Mouse (Mus musculus) stomach, postnatal 0 days (tissue): ENCODE measurements at regions not wholly inside any gene's neighbourhood (a gene's known extent, or its start where the extent isn't known, plus 50 kb on each side); places are given as distances from the start of the nearest gene placed in this dataset.

Source experiments
- ATAC-seq: fragments of 200-750 bp; cut with Nextera tagmentation; 2 replicates; pipeline ENCODE4 v1.8.0; 2017; ENCODE audit not compliant: low FRiP score, low TSS enrichment
- DNase-seq: peaks from one replicate; pipeline ENCODE4 v3.0.0-alpha.2; 2016; ENCODE audit warnings: low spot score
- H3K27ac ChIP-seq: fragments of 300-500 bp; sonication (generic); replicated peaks from 2 replicates; pipeline ENCODE4 v1.5.1; 2014; ENCODE audit warnings: mild to moderate bottlenecking, control low read depth
- H3K27me3 ChIP-seq: fragments of 300-500 bp; sonication (generic); 2 replicates; pipeline ENCODE4 v1.6.1; 2014; ENCODE audit warnings: low read length; ENCODE audit not compliant: control insufficient read depth, insufficient read depth
- H3K36me3 ChIP-seq: fragments of 300-500 bp; sonication (generic); 2 replicates; pipeline ENCODE4 v1.6.1; 2014; ENCODE audit warnings: low read length, mixed read lengths; ENCODE audit not compliant: control insufficient read depth, insufficient read depth
- H3K4me1 ChIP-seq: fragments of 300-500 bp; sonication (generic); replicated peaks from 2 replicates; pipeline ENCODE4 v1.6.1; 2014; ENCODE audit warnings: antibody characterized with exemption; ENCODE audit not compliant: control insufficient read depth, insufficient read depth
- H3K4me2 ChIP-seq: fragments of 300-500 bp; sonication (generic); replicated peaks from 2 replicates; pipeline ENCODE4 v1.6.1; 2014; ENCODE audit warnings: low read depth, mild to moderate bottlenecking, control low read depth, moderate library complexity
- H3K4me3 ChIP-seq: fragments of 300-500 bp; sonication (generic); 2 replicates; pipeline ENCODE4 v1.5.1; 2014; ENCODE audit warnings: low read depth, low read length, control low read depth
- H3K9ac ChIP-seq: fragments of 300-500 bp; sonication (generic); 2 replicates; pipeline ENCODE4 v1.6.1; 2014; ENCODE audit warnings: mild to moderate bottlenecking, low read length, control low read depth, mixed read lengths
- H3K9me3 ChIP-seq: fragments of 300-500 bp; sonication (generic); 2 replicates; pipeline ENCODE4 v1.6.1; 2016; ENCODE audit warnings: low read length; ENCODE audit not compliant: control insufficient read depth
- CTCF ChIP-seq: IDR thresholded peaks from 2 replicates; pipeline ENCODE4 v1.5.1; 2016; ENCODE audit warnings: antibody characterized with exemption, low read depth, mild to moderate bottlenecking, moderate library complexity
- EP300 ChIP-seq: optimal IDR thresholded peaks from 2 replicates; pipeline ENCODE3; 2016; ENCODE audit warnings: antibody characterized with exemption
- WGBS: fragments of 180-500 bp; shearing (Covaris S2); extraction: QIAGEN DNeasy Blood & Tissue Kit; methylation state at CpG from one replicate; pipeline ENCODE4 v1.1.7; 2014; 5-methylcytosine and 5-hydroxymethylcytosine counted together

DNA sequence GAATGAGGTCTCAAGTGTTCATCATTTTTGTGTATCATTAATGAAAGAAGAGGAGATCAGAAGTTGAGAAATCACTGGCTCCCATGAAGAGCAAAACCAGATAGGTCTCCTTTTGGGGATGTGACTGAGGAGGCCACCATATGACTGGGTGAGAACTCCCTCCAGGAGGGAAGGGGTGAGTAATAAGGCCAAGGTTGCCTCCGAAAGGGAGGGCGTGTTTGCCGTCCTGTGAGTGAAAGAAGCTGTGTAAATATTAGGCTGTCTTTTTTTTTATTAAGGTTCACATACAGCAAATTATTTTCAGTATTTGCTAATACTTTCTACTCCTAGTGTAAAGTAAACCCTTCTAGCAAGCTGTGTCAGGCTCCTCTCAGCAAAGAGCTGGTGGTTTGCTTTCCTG lies 116.7 kb upstream of the Pik3r1 start:
- Histone ChIP-seq H3K4me3 (no peak overlapping the region), H3K9me3 (no peaks in the 10 kb centered on the region), H3K36me3 (no peaks in the 10 kb centered on the region), H3K4me1 (no peaks in the 10 kb centered on the region), H3K27ac (no peak overlapping the region), H3K9ac (no peak overlapping the region), H3K4me2 (no peak overlapping the region), H3K27me3 (no peaks in the 10 kb centered on the region)
- no peak for DNase-seq
- peak; percentile 57; the same call in 1 of the 2 replicates for ATAC-seq
- WGBS, result 58% methylated on average over 3 of the region's 3 CpGs
- TF ChIP-seq CTCF (no peak), EP300 (no peak)

DNA sequence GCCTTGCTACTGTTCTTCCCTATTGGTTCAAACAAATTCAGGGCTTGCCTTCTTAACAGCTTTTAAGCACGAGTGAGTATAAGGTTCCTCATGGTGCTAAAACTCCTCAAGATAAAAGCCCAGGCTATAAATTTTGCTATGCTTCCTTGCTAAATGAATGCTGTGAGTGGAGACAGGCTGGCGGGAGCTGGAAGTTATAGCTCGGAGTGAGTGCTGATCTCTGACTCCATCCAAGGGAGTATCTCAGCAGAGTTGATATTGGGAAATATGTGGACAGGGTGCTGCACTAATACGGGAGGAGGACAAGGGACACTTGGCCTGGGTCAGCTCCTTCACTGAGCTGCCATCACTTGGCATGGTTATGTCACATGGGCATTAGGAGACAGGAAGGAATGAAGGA lies 123.5 kb upstream of the Pik3r1 start:
- H3K4me1 ChIP-seq, result no peaks in the 10 kb centered on the region
- DNase-seq (no peak), ATAC-seq (no peak)
- no peak overlapping the region for H3K4me3 ChIP-seq
- H3K27me3 ChIP-seq, result no peaks in the 10 kb centered on the region
- H3K36me3 ChIP-seq, result no peaks in the 10 kb centered on the region
- H3K9me3 ChIP-seq, result no peaks in the 10 kb centered on the region
- no peak for TF ChIP-seq CTCF
- TF ChIP-seq EP300, result no peak
- H3K4me2 ChIP-seq, result no peak overlapping the region
- no peak overlapping the region for H3K9ac ChIP-seq
- H3K27ac ChIP-seq, result no peak overlapping the region
- WGBS, result 74% methylated on average over 4 of the region's 4 CpGs

DNA sequence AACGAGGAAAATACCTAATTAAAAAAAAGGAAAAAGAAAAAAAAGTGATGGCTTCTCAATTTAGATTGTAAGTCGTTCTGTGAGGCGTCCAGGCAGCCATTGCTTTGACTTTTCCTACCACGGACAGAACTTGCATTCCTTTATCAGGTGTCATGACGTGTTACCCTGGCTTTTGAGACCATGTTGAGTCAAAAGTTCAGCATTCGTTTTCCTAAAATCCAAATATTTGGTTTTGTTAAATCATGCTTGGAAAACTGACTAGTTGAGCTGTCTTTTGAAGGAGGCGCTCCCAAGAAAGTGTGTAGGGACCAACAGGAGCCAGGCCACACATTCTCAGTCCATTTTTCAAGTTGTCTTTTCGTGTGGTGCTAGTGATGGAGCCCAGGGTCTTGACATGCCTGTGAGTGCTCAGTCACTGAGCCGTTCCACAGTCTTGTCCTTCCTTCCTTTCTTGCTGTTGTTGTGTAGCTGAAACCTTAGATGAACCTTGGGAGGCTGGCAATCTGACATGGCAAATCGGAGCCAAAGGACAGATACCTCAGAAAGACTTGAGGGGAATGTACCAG lies 125.1 kb upstream of the Pik3r1 start:
- Histone ChIP-seq H3K36me3 (no peaks in the 10 kb centered on the region), H3K4me1 (no peaks in the 10 kb centered on the region), H3K4me2 (no peak overlapping the region), H3K27me3 (no peaks in the 10 kb centered on the region), H3K9me3 (no peaks in the 10 kb centered on the region), H3K27ac (no peak overlapping the region), H3K9ac (no peak overlapping the region), H3K4me3 (no peak overlapping the region)
- 57% methylated on average over 10 of the region's 10 CpGs for WGBS
- DNase-seq, result no peak
- TF ChIP-seq EP300 (no peak), CTCF (no peak)
- ATAC-seq, result no peak

DNA sequence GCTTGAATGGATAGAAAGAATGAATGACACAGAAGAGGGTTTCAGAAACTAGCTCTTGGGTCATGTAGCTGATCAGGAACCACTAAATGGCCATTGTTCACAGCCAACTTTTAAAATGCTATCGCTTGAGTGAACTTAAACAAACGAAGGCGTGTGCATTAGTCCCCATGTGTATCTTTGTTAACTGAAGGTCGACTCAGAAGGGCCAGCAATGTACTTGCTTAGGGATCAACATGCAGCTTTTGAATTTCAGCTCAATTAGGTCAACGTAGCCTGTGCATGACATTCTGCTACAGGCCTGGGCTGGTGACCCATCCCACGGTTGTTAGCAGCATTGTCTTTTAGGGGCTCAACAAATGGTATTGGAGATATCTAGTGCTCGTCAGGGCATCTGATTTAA lies 127.1 kb upstream of the Pik3r1 start:
- no peaks in the 10 kb centered on the region for H3K4me1 ChIP-seq
- no peak overlapping the region for H3K9ac ChIP-seq
- H3K9me3 ChIP-seq, result no peaks in the 10 kb centered on the region
- no peak overlapping the region for H3K27ac ChIP-seq
- 63% methylated on average over 7 of the region's 7 CpGs for WGBS
- no peak overlapping the region for H3K4me3 ChIP-seq
- TF ChIP-seq CTCF, result no peak
- H3K4me2 ChIP-seq, result no peak overlapping the region
- DNase-seq (no peak), ATAC-seq (no peak)
- H3K36me3 ChIP-seq, result no peaks in the 10 kb centered on the region
- no peaks in the 10 kb centered on the region for H3K27me3 ChIP-seq

DNA sequence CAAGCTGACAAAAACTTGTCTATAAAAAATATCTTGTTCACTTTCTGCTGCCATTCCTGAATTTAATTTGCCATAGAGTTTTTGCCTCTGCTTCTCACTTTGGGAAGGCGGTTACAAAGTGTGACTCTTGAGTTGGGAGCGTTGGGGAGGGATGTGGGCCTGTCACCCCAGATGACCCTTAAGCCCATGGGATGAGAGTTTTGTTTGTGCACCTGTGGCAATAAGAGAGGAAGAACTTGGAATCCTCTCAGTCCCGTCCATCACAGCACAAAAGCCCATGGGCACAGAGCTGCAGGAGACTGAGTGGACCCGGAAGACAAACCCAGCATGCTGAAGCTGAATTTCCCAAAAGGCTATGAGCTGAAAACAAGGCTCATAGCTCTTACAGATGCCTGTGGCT lies 127.7 kb upstream of the Pik3r1 start:
- WGBS, result 79% methylated on average over 4 of the region's 4 CpGs
- Histone ChIP-seq H3K4me1 (no peaks in the 10 kb centered on the region), H3K9ac (no peak overlapping the region), H3K27me3 (no peaks in the 10 kb centered on the region), H3K36me3 (no peaks in the 10 kb centered on the region), H3K4me2 (no peak overlapping the region), H3K9me3 (no peaks in the 10 kb centered on the region), H3K4me3 (no peak overlapping the region), H3K27ac (no peak overlapping the region)
- no peak for ATAC-seq
- TF ChIP-seq CTCF, result no peak
- no peak for TF ChIP-seq EP300
- no peak for DNase-seq

DNA sequence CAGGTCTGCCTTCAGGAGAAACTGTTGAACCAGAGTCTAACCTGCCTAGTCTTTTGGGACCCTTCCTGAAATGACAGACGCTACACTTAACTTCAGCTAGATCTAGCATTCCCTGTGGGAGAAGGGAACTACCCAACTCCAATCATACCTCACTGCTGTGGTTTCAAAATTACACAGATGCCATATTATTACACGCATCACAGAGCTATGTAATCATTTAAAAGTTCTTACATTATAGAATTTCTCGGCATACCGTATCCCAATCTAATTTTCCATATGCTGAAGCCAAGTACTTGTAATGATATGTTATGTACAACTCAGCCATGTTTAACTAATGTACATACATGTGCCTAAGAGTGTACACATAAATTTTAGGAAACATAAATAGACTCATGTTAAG lies 128.9 kb upstream of the Pik3r1 start:
- Histone ChIP-seq H3K4me1 (no peaks in the 10 kb centered on the region), H3K4me3 (no peak overlapping the region), H3K36me3 (no peaks in the 10 kb centered on the region), H3K27ac (no peak overlapping the region), H3K4me2 (no peak overlapping the region), H3K9me3 (no peaks in the 10 kb centered on the region), H3K9ac (no peak overlapping the region), H3K27me3 (no peaks in the 10 kb centered on the region)
- WGBS, result 79% methylated on average over 4 of the region's 4 CpGs
- DNase-seq (no peak), ATAC-seq (no peak)
- no peak for TF ChIP-seq EP300
- no peak for TF ChIP-seq CTCF
